In the genomic region with DNA sequence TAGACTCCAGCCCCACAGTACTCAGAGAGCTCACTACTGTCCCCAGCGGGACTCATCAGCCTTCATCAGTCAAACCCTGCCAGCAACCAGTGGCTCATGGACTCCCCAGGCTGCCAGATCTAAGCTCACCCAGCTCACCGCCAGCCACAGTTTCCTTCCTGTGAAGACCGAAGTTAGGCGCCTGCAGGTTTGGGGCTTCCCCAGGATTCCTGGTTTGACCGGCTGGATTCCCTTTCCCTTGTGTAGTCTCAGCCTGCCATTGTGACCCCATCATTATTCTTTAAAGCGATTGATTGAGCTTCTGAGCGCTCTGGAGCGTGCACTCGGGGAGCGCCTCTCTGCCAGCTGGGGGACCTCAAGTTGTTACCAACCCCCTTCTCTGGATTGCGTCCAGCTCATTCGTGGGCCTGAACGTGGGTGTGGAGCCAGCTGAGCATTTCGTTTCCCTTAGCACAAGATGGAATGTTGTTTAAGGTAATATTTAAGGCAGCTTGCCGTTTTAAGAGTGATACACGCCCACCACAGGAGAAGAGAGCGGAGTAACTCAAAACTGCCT, we compare ENCODE assay signal across 8 mouse cellular contexts.
DNase-seq lines count a peak whose midpoint lies in the region; ATAC-seq and TF ChIP-seq lines count a peak whose summit lies in the region.

No protein-coding gene starts in this region.

- H3K36me3 ChIP-seq in heart, embryonic 14.5 days (ENCODE audit: control insufficient read depth, insufficient read depth, low read length) = no peaks in the 10 kb centered on the region
- H3K36me3 ChIP-seq in hindbrain, embryonic 12.5 days = no peaks in the 10 kb centered on the region
- H3K36me3 ChIP-seq in limb, embryonic 15.5 days = no peaks in the 10 kb centered on the region
- no peaks in the 10 kb centered on the region for H3K36me3 ChIP-seq in stomach, postnatal 0 days (ENCODE audit: control insufficient read depth, insufficient read depth, low read length)

- H3K9ac ChIP-seq in heart, embryonic 14.5 days (ENCODE audit: low read length) = no peak overlapping the region
- H3K9ac ChIP-seq in hindbrain, embryonic 12.5 days = no peak overlapping the region
- H3K9ac ChIP-seq in limb, embryonic 15.5 days = no peak overlapping the region
- H3K9ac ChIP-seq in stomach, postnatal 0 days (ENCODE audit: low read length) = 0 out of 2 replicates have a peak overlapping the region, but pooled peaks have one; percentile 13

- no peak for DNase-seq in heart, postnatal 4 days
- peak; percentile 64 for DNase-seq in R1 (ENCODE audit: low read depth, low spot score)
- peak; percentile 39 for DNase-seq in stomach, postnatal 0 days (ENCODE audit: low spot score)
- DNase-seq in yolk sac, embryonic 10.5 days (ENCODE audit: low spot score) = no peak
- no peak for DNase-seq in cerebellum, adult 11-12 months

- no peak overlapping the region; a peak in 1 of 4 replicates for H3K27ac ChIP-seq in heart, embryonic 14.5 days (replicated peaks in 1 of 2; ENCODE audit: control insufficient read depth in 1 of 2, insufficient read depth in 1 of 2, low read depth in 2 of 2, low read length in 2 of 2)
- peak overlapping the region; percentile 71 for H3K27ac ChIP-seq in hindbrain, embryonic 12.5 days
- H3K27ac ChIP-seq in limb, embryonic 15.5 days = peak overlapping the region; percentile 91
- H3K27ac ChIP-seq in stomach, postnatal 0 days (replicated peaks) = peak overlapping the region; percentile 78

- TF ChIP-seq CTCF in stomach, postnatal 0 days (IDR thresholded peaks at IDR 0.05; ENCODE audit: low read depth) = peak; percentile 35; the same call in 1 of the 2 replicates

- 0 out of 2 replicates have a peak, but pooled peaks cover 5% of the 10 kb centered on the region for H3K9me3 ChIP-seq in heart, embryonic 14.5 days (ENCODE audit: control insufficient read depth, low read length)
- H3K9me3 ChIP-seq in hindbrain, embryonic 12.5 days (replicated peaks) = peaks cover 6% of the 10 kb centered on the region; the same call in 1 of the 2 replicates
- H3K9me3 ChIP-seq in limb, embryonic 15.5 days = no peaks in the 10 kb centered on the region
- no peaks in the 10 kb centered on the region for H3K9me3 ChIP-seq in stomach, postnatal 0 days (ENCODE audit: control insufficient read depth, low read length)

- 0 out of 2 replicates have a peak overlapping the region, but pooled peaks have one; percentile 27 for H3K4me2 ChIP-seq in heart, embryonic 14.5 days (ENCODE audit: low read length)
- H3K4me2 ChIP-seq in hindbrain, embryonic 12.5 days (replicated peaks) = peak overlapping the region; percentile 3; the same call in 1 of the 2 replicates
- H3K4me2 ChIP-seq in limb, embryonic 15.5 days = peak overlapping the region; percentile 31
- peak overlapping the region; percentile 23; the same call in 1 of the 2 replicates for H3K4me2 ChIP-seq in stomach, postnatal 0 days (replicated peaks; ENCODE audit: low read depth)

- no peaks in the 10 kb centered on the region for H3K27me3 ChIP-seq in heart, embryonic 14.5 days (ENCODE audit: control insufficient read depth, insufficient read depth, low read length)
- H3K27me3 ChIP-seq in hindbrain, embryonic 12.5 days = 0 out of 2 replicates have a peak, but pooled peaks cover 12% of the 10 kb centered on the region
- H3K27me3 ChIP-seq in limb, embryonic 15.5 days = no peaks in the 10 kb centered on the region
- H3K27me3 ChIP-seq in stomach, postnatal 0 days (ENCODE audit: control insufficient read depth, insufficient read depth, low read length) = no peaks in the 10 kb centered on the region

- no peak for TF ChIP-seq EP300 in stomach, postnatal 0 days (optimal IDR thresholded peaks at IDR 0.05)

- 46% methylated on average over 17 of the region's 17 CpGs for WGBS in heart, embryonic 14.5 days
- 22% methylated on average over 17 of the region's 17 CpGs for WGBS in hindbrain, embryonic 12.5 days
- WGBS in limb, embryonic 15.5 days = 6% methylated on average over 17 of the region's 17 CpGs
- 7% methylated on average over 17 of the region's 17 CpGs for WGBS in stomach, postnatal 0 days

- no peak overlapping the region for H3K4me3 ChIP-seq in heart, embryonic 14.5 days (ENCODE audit: control insufficient read depth in 1 of 2, insufficient read depth in 1 of 2, low read depth in 1 of 2, low read length in 2 of 2)
- no peak overlapping the region for H3K4me3 ChIP-seq in hindbrain, embryonic 12.5 days
- peak overlapping the region; percentile 12; the same call in 1 of the 2 replicates for H3K4me3 ChIP-seq in limb, embryonic 15.5 days
- H3K4me3 ChIP-seq in stomach, postnatal 0 days (ENCODE audit: low read depth, low read length) = no peak overlapping the region

- H3K4me1 ChIP-seq in heart, embryonic 14.5 days (ENCODE audit: control insufficient read depth in 2 of 2, insufficient read depth in 2 of 2, low read length in 2 of 2) = peaks cover 14 to 15% of the 10 kb centered on the region in 2 experiments
- peaks cover 21% of the 10 kb centered on the region for H3K4me1 ChIP-seq in hindbrain, embryonic 12.5 days
- peaks cover 60% of the 10 kb centered on the region for H3K4me1 ChIP-seq in limb, embryonic 15.5 days
- no peaks in the 10 kb centered on the region; the same call in none of the 2 replicates for H3K4me1 ChIP-seq in stomach, postnatal 0 days (replicated peaks; ENCODE audit: control insufficient read depth, insufficient read depth)

- no peak for ATAC-seq in heart, embryonic 14.5 days (ENCODE audit: insufficient number of reproducible peaks, insufficient read depth, low FRiP score, low read depth)
- no peak for ATAC-seq in hindbrain, embryonic 12.5 days (ENCODE audit: low FRiP score)
- peak; percentile 27; the same call in 1 of the 2 replicates for ATAC-seq in limb, embryonic 15.5 days (ENCODE audit: insufficient number of reproducible peaks, low FRiP score, low TSS enrichment, low read depth)
- ATAC-seq in stomach, postnatal 0 days (ENCODE audit: low FRiP score, low TSS enrichment) = no peak

Comparison
In these comparisons a context has a peak if more than half of its experiments do, and no peak if none do; other contexts are left out.
1. H3K27ac ChIP-seq: peak in hindbrain, embryonic 12.5 days (single experiment), limb, embryonic 15.5 days (single experiment) and stomach, postnatal 0 days (single experiment); none in heart, embryonic 14.5 days (0 of 2).
2. DNase-seq: peak in R1 (single experiment) and stomach, postnatal 0 days (single experiment); none in heart, postnatal 4 days (single experiment), yolk sac, embryonic 10.5 days (single experiment) and cerebellum, adult 11-12 months (single experiment).
3. Peak in every context shown above with its lines, with median percentiles within 50 percentile points of each other: H3K4me2 ChIP-seq.